Mouse (Mus musculus) myocyte (in vitro differentiated cells): ENCODE measurements at regions not wholly inside any gene's neighbourhood (a gene's known extent, or its start where the extent isn't known, plus 50 kb on each side); places are given as distances from the start of the nearest gene placed in this dataset.

Experiments
- H3K27me3 ChIP-seq: one replicate; pipeline ENCODE4 v1.6.1; 2011; ENCODE audit not compliant: control insufficient read depth, insufficient read depth, insufficient read length
- H3K36me3 ChIP-seq: one replicate; pipeline ENCODE4 v1.6.1; 2011; ENCODE audit not compliant: control insufficient read depth, insufficient read depth
- H3K4me2 ChIP-seq: one replicate; pipeline ENCODE4 v1.6.1; 2011; ENCODE audit warnings: low read depth, control low read depth
- H3K4me3 ChIP-seq: one replicate; pipeline ENCODE4 v1.5.1; 2011; ENCODE audit warnings: mild to moderate bottlenecking, control low read depth, moderate library complexity
- H3K79me2 ChIP-seq: one replicate; pipeline ENCODE4 v1.6.1; 2011; ENCODE audit not compliant: control insufficient read depth, insufficient read depth
- H3ac ChIP-seq: one replicate; pipeline ENCODE4 v1.6.1; 2011; ENCODE audit not compliant: control insufficient read depth, insufficient read length
- CEBPB ChIP-seq: IDR thresholded peaks from 2 replicates; pipeline ENCODE4 v1.6.1; 2011; ENCODE audit warnings: mild to moderate bottlenecking, moderate library complexity; ENCODE audit not compliant: poor library complexity, insufficient read depth, severe bottlenecking
- E2F4 ChIP-seq: IDR thresholded peaks from one replicate; pipeline ENCODE4 v1.6.1; 2011; ENCODE audit warnings: mild to moderate bottlenecking, control low read depth, moderate library complexity; ENCODE audit not compliant: insufficient read depth
- MAX ChIP-seq: IDR thresholded peaks from one replicate; pipeline ENCODE4 v1.6.1; 2011; ENCODE audit warnings: low read depth, mild to moderate bottlenecking, control low read depth
- MYOD1 ChIP-seq, 3 experiments: IDR thresholded peaks; one replicate each; pipeline ENCODE4 v1.6.1; 2011; ENCODE audit warnings: control low read depth in 2 of 3, low read depth in 2 of 3, mild to moderate bottlenecking in 2 of 3, moderate library complexity in 1 of 3; ENCODE audit not compliant: insufficient read length in 2 of 3, control insufficient read depth in 1 of 3
- MYOG ChIP-seq, 3 experiments: IDR thresholded peaks; one replicate each; pipeline ENCODE4 v1.6.1; 2011; ENCODE audit warnings: control low read depth in 2 of 3, low read depth in 2 of 3, mild to moderate bottlenecking in 2 of 3; ENCODE audit not compliant: insufficient read length in 2 of 3, control insufficient read depth in 1 of 3, insufficient read depth in 1 of 3
- POLR2A ChIP-seq: IDR thresholded peaks from one replicate; pipeline ENCODE4 v1.6.1; 2011; ENCODE audit warnings: low read depth, mild to moderate bottlenecking, control low read depth, moderate library complexity; ENCODE audit not compliant: insufficient read length
- POLR2AphosphoS2 ChIP-seq: IDR thresholded peaks from one replicate; pipeline ENCODE4 v1.6.1; 2011; ENCODE audit warnings: low read depth, control low read depth; ENCODE audit not compliant: insufficient read length
- REST ChIP-seq: IDR thresholded peaks from one replicate; pipeline ENCODE4 v1.6.1; 2011; ENCODE audit warnings: mild to moderate bottlenecking, control low read depth, moderate library complexity; ENCODE audit not compliant: insufficient read depth, insufficient read length
- SRF ChIP-seq: IDR thresholded peaks from one replicate; pipeline ENCODE4 v1.6.1; 2011; ENCODE audit warnings: low read depth; ENCODE audit not compliant: control insufficient read depth, insufficient read length
- TCF12 ChIP-seq: IDR thresholded peaks from one replicate; pipeline ENCODE4 v1.6.1; 2011; ENCODE audit warnings: mild to moderate bottlenecking, control low read depth; ENCODE audit not compliant: poor library complexity, insufficient read depth, severe bottlenecking
- TCF3 ChIP-seq: IDR thresholded peaks from one replicate; pipeline ENCODE4 v1.6.1; 2011; ENCODE audit warnings: low read depth, control low read depth; ENCODE audit not compliant: insufficient read length
- USF1 ChIP-seq: IDR thresholded peaks from one replicate; pipeline ENCODE4 v1.6.1; 2011; ENCODE audit warnings: low read depth, mild to moderate bottlenecking, control low read depth, moderate library complexity

DNA sequence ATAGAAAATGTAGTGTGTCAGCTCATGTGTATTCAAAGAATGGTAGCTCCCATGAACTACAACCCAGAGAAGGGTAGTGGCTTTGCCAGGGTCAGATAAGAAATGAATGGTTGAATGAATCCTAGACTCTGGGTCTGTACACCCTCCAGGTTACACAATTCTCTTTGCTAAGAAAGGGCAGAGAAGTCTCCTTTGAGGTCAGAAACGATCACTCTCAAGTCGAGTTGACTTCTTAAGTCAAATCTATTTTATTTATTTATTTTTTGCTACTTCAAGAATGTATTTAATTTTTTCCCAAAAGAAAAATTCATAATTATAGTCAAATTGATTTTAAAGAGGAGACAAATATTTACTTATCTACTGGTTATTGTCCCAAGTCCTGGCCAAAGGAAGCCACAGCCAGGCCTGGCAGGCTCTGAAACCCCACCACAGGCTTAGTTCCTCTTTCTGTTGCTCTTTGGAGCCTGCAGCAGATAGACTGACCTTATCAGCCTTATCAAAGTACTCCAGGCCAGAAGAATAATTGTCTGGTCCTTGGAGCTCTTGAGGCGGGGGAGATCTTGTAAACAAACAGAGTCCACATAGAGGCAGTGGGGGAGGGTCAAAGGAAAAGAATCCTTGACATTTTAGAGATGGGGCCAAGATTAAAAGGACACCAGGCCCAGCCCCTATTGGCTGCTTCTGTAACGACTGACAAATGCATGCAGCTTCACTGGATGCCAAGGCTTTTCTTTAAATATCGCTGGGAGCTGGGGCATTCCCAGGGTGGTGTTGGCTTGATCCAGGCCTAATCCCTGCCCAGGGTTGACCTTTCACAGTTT, 104.6 kb upstream of the Jun start:
- Histone ChIP-seq H3K27me3 (no peaks in the 10 kb centered on the region), H3ac (no peak overlapping the region), H3K4me2 (peak overlapping the region; percentile 3), H3K4me3 (no peak overlapping the region), H3K36me3 (no peaks in the 10 kb centered on the region), H3K79me2 (no peaks in the 10 kb centered on the region)
- TF ChIP-seq CEBPB (no peak), MAX (no peak)

GRCm38 (mm10) chr4:95157653-95158430, 105.8 kb upstream of the Jun start:
- no peak for TF ChIP-seq POLR2A
- TF ChIP-seq POLR2AphosphoS2, result no peak
- TF ChIP-seq USF1, result no peak
- TF ChIP-seq REST, result no peak
- no peak for TF ChIP-seq CEBPB
- no peak for TF ChIP-seq MYOD1 (IDR thresholded peaks at IDR 0.05; ENCODE audit: control insufficient read depth in 1 of 3, insufficient read length in 2 of 3, low read depth in 2 of 3)
- TF ChIP-seq TCF12, result no peak
- no peak for TF ChIP-seq SRF
- TF ChIP-seq E2F4, result no peak
- no peak for TF ChIP-seq MAX
- TF ChIP-seq MYOG (IDR thresholded peaks at IDR 0.05; ENCODE audit: control insufficient read depth in 1 of 3, insufficient read depth in 1 of 3, insufficient read length in 2 of 3, low read depth in 2 of 3), result no peak
- no peak for TF ChIP-seq TCF3
- peak overlapping the region; percentile 68 for H3K4me2 ChIP-seq
- no peaks in the 10 kb centered on the region for H3K36me3 ChIP-seq
- H3K79me2 ChIP-seq, result no peaks in the 10 kb centered on the region
- H3K27me3 ChIP-seq, result no peaks in the 10 kb centered on the region
- H3ac ChIP-seq, result no peak overlapping the region
- no peak overlapping the region for H3K4me3 ChIP-seq

- no peaks in the 10 kb centered on the region for H3K27me3 ChIP-seq
- H3K4me3 ChIP-seq, result no peak overlapping the region
- H3ac ChIP-seq, result no peak overlapping the region
- H3K79me2 ChIP-seq, result no peaks in the 10 kb centered on the region
- no peaks in the 10 kb centered on the region for H3K36me3 ChIP-seq
- peak; percentile 56 for TF ChIP-seq TCF12
- TF ChIP-seq MYOG (IDR thresholded peaks at IDR 0.05; ENCODE audit: control insufficient read depth in 1 of 3, insufficient read depth in 1 of 3, insufficient read length in 2 of 3, low read depth in 2 of 3), result peak in 2 of 3 experiments; percentile 61 to 87
- TF ChIP-seq USF1, result no peak
- TF ChIP-seq REST, result no peak
- TF ChIP-seq MYOD1 (IDR thresholded peaks at IDR 0.05; ENCODE audit: control insufficient read depth in 1 of 3, insufficient read length in 2 of 3, low read depth in 2 of 3), result peak; percentile 54 to 88 (median 85)
- TF ChIP-seq E2F4, result no peak
- H3K4me2 ChIP-seq, result peak overlapping the region; percentile 68
Measured at GRCm38 (mm10) chr4:95158632-95159424, 106.8 kb upstream of the Jun start.

- H3K4me3 ChIP-seq, result no peak overlapping the region
Measured at GRCm38 (mm10) chr4:95159821-95160220, 107.8 kb upstream of the Jun start.

DNA sequence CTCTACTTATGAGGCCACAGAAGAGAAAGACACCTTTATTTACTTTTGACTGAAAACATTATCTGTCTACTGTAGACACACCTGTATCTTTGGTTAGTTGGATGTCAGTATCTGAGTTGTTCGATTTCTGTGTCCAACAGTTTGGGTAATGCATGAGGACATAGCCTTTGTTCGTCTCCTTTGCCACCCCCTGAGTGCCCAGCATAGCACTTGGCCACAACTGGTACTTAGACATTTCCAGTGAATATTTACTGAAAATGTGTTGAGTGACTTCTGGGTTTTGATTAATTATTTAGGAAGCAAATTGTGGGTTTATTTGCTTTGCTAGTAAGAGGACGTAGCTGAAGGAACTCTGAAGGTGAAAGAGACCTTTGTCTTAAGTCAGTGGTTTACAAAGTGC, 108.4 kb upstream of the Jun start:
- H3K27me3 ChIP-seq, result no peaks in the 10 kb centered on the region
- H3K4me3 ChIP-seq, result peak overlapping the region; percentile 26
- peak overlapping the region; percentile 77 for H3K4me2 ChIP-seq
- H3K79me2 ChIP-seq, result no peaks in the 10 kb centered on the region
- TF ChIP-seq E2F4, result no peak
- no peaks in the 10 kb centered on the region for H3K36me3 ChIP-seq
- no peak overlapping the region for H3ac ChIP-seq

More at GRCm38 (mm10) chr4:95159821-95160220, 107.8 kb upstream of the Jun start:
- Histone ChIP-seq H3K4me2 (no peak overlapping the region), H3ac (no peak overlapping the region), H3K27me3 (no peaks in the 10 kb centered on the region), H3K79me2 (no peaks in the 10 kb centered on the region), H3K36me3 (no peaks in the 10 kb centered on the region)
- TF ChIP-seq TCF3, result no peak
- no peak for TF ChIP-seq E2F4
- TF ChIP-seq MYOD1 (IDR thresholded peaks at IDR 0.05; ENCODE audit: control insufficient read depth in 1 of 3, insufficient read length in 2 of 3, low read depth in 2 of 3), result peak in 1 of 3 experiments; percentile 44
